28 mouse cellular contexts compared by ENCODE assay signal in the genomic region with DNA sequence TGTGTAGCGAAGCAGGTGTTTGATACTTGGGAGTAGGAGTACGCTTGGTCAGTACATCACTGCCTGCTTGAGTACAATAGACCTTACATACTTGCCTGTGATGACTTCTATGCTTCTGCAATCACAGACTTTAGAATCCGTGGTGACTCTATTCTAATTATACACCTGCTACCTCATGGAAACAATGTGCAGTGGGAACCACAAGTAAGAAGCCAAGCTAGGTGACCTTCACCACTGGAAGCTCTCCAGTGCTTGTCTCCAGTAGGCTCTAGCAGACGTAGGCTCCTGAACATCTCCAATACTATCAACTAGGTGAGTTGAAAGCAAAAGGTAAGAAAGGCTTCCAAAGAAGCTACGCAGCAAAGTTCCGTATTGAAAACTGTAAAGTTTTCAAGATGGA. TPM values are rescaled to one million over a fixed set of nuclear protein-coding genes. Genes with fewer than 3 reads are reported as not detected.
"Had no signal": no experiment of that assay in that cellular context is flagged by ENCODE, and none has a peak within 500 bp of the region (broad histone marks: within the 10 kb centered on the region; RNA-seq: fewer than 3 reads in every experiment).

No protein-coding gene starts in this region.

- H3K4me3 ChIP-seq: layer of hippocampus, adult 2 months; limb, embryonic 12.5 days; limb, embryonic 15.5 days; midbrain, embryonic 12.5 days; midbrain, embryonic 15.5 days; neural tube, embryonic 12.5 days; neural tube, embryonic 15.5 days had no signal

- H3K27ac ChIP-seq: kidney, postnatal 0 days; layer of hippocampus, adult 2 months; limb, embryonic 12.5 days; limb, embryonic 15.5 days; liver, embryonic 14.5 days; macrophage; midbrain, embryonic 12.5 days; midbrain, embryonic 15.5 days; neural tube, embryonic 12.5 days; neural tube, embryonic 15.5 days; stomach, postnatal 0 days had no signal

- ATAC-seq: liver, postnatal 0 days; lung, postnatal 0 days; midbrain, embryonic 15.5 days had no signal

- DNase-seq: kidney, postnatal 25 days; left cerebral cortex, postnatal 4 days; liver, postnatal 0 days; lung, embryonic 14.5 days; right cerebral cortex, adult 18-20 months; right cerebral cortex, postnatal 14 days; right cerebral cortex, postnatal 4 days; thymus, adult 2 months; thymus, postnatal 14 days; thymus, postnatal 4 days had no signal

- H3K9ac ChIP-seq: limb, embryonic 12.5 days; limb, embryonic 15.5 days; liver, embryonic 14.5 days; liver, postnatal 0 days; lung, embryonic 14.5 days; midbrain, embryonic 12.5 days; midbrain, embryonic 15.5 days; neural tube, embryonic 12.5 days; neural tube, embryonic 15.5 days had no signal

- H3K4me1 ChIP-seq: limb, embryonic 12.5 days; limb, embryonic 15.5 days; midbrain, embryonic 12.5 days; midbrain, embryonic 15.5 days; neural tube, embryonic 12.5 days; neural tube, embryonic 15.5 days had no signal

- H3K36me3 ChIP-seq: limb, embryonic 12.5 days; limb, embryonic 15.5 days; midbrain, embryonic 12.5 days; midbrain, embryonic 15.5 days; neural tube, embryonic 12.5 days; neural tube, embryonic 15.5 days had no signal

- H3K27me3 ChIP-seq: limb, embryonic 12.5 days; limb, embryonic 15.5 days; midbrain, embryonic 12.5 days; midbrain, embryonic 15.5 days; neural tube, embryonic 12.5 days; neural tube, embryonic 15.5 days had no signal

RNA-seq across cellular contexts. Expression of a gene that starts 27.6 kb away (rescaled TPM):
- total RNA-seq: layer of hippocampus, adult 2 months; layer of hippocampus, postnatal 10 days; left cerebral cortex, postnatal 14 days; left cerebral cortex, postnatal 4 days; megakaryocyte, adult 5-6 weeks had no signal
- polyA plus RNA-seq: large intestine, adult 2 months; limb, embryonic 12.5 days; liver, embryonic 11.5 days; liver, embryonic 14.5 days; liver, postnatal 0 days; lung, embryonic 14.5 days; lung, postnatal 0 days; macrophage; midbrain, embryonic 12.5 days; midbrain, embryonic 15.5 days; neural tube, embryonic 12.5 days; neural tube, embryonic 15.5 days; stomach, embryonic 14.5 days; stomach, postnatal 0 days; thymus, adult 2 months had no signal
